Mouse (Mus musculus) megakaryocyte-erythroid progenitor cell, adult 5-6 weeks (primary cell): ENCODE data around the gene Zfp319. TPM values are rescaled to one million over a fixed set of nuclear protein-coding genes. Genes with fewer than 3 reads are reported as not detected.

Source experiments
- ATAC-seq: replicated peaks from 2 replicates; pipeline ENCODE4 v1.8.0; 2016; ENCODE audit warnings: mild to moderate bottlenecking, inconsistent platforms; ENCODE audit not compliant: severe bottlenecking, poor library complexity, low FRiP score, low TSS enrichment
- total RNA-seq, 2 experiments: library from RNA; stranded (forward) in 1 of 2; stranded (reverse) in 1 of 2; fragments of 200-1000, 215-1000 nt in 1 of 2; fragments of >200 nt in 1 of 2; fragmentation: Nextera tagmentation in 1 of 2; gene quantifications; 2 replicates each; pipeline ENCODE4 v1.2.3; 2014 to 2017

Zfp319 gene
- total RNA-seq, 2 experiments from 2014 or later = 1.7 to 1.8 TPM

- ATAC-seq = no peak
Measured at GRCm38 (mm10) chr8:95314707-95315106, 17.0 kb downstream of the Zfp319 start.

DNA sequence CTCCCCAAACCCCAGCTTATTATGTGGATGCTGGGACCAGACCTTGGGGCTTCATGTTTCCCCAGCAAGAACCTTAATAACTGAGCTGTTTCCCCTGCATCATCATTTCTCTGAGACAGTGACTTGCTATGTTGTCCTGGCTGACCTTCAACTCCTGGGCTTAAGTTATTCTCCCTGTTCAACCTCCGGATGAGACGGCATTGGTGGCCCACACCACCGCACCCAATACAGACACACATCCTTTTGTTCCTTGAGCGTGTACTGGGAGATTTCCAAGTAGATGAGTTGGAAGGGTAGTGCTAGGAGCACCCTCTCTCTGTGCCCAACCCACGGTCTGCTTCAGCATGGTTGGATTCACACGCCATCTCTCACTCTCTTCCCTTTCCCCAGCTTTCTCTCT, 17.9 kb downstream of the Zfp319 start:
- no peak for ATAC-seq

DNA sequence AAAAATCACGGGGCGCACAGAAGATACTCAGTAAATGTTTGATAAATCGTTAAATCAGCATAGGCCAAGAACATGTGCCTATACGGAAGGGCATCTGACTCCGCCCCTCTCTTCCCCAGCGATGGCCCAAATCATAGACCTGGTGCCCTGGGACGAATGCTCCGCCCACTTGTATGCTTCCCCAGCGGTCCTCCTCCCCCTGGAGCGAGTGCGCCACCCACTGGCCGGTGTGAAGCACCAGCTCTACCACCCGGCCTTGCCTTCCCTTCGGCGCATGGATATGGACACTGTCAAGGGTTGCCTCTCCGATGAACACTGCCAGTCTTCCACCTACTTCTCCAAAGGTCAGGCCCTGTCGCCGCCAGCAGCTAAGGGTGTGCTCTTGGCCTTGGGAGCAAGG, 18.9 kb downstream of the Zfp319 start:
- peak; percentile 45 for ATAC-seq

- no peak for ATAC-seq
Measured at GRCm38 (mm10) chr8:95310342-95310970, 21.3 kb downstream of the Zfp319 start, which contains the start of gene Tepp. Gene Tepp, plus strand, starts transcription at chr8:95310566.

DNA sequence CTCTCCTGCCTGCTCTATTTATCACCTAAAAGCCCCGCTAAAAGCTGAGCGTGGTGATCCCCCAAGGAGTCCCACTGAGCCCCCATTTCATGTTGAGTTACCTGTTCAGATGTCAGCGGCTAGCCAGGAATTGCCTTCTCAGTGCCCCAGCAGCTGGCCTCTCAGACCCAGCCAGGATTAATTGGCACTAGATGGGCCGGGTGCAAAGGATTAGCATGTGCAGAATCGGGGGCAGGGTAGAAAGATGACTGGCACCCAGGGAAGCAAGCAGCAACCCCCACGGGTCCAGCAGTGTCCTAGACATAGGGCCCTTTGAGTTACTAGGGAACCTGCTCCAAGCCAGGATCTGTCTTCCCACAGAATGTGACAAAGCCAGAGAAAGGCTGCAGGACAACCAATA, 25.3 kb downstream of the Zfp319 start, which contains the start of gene Cngb1:
TSS of gene Cngb1 (minus strand) at position 155 of the 400 bp plus-strand sequence.
- ATAC-seq = no peak

DNA sequence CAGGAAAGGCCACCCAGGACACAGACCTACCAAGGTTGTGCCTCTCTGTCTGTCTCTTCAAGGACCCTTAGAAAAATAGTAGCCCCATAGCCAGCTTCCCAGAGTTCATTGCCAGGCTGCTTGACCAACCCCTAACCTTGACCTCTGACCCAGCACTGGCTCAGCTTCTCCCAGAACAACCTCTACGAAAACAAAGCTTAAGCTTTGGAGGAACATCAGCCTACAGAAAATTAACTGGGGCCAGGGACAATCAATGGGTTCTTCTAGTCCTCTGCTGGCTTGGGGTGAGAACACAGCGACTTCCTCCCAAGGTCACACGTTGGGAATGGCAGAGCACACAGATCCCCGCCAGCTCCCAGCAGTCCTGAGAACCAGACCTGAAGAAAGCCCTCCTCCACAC, 26.2 kb downstream of the Zfp319 start:
- no peak for ATAC-seq

GRCm38 (mm10) chr8:95302410-95302809, 29.3 kb downstream of the Zfp319 start:
- ATAC-seq = peak; percentile 77

DNA sequence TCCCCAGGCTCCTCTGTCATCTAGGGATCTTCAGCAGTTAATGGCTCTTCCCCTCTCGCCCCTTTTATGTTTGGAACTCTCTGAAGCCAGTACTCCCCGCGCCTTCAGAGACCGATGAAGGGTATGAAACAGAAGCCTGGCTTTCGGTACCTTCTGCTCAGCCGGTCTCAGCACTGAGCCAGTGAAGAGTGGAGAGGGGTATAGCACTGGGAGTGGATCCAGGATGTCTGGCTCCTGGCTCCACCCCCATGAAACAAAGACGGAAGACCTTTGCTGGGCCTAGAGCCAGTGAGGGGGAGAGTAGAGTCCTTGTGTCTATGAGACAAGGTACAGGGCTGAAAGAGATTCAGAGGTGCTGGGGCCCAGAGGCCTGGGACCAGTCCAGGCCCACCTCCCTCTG, 37.9 kb downstream of the Zfp319 start:
- peak; percentile 69 for ATAC-seq

GRCm38 (mm10) chr8:95293172-95293571, 38.6 kb downstream of the Zfp319 start:
- peak; percentile 69 for ATAC-seq

- ATAC-seq = no peak
Measured at GRCm38 (mm10) chr8:95289066-95289650, 42.6 kb downstream of the Zfp319 start.

- no peak for ATAC-seq
Measured at GRCm38 (mm10) chr8:95281493-95281892, 50.3 kb downstream of the Zfp319 start.

Other genes starting within 250 kb of the Zfp319 start
- gene Kifc3, start 129.1 kb downstream of the Zfp319 start, total RNA-seq (2014; fragmentation: Nextera tagmentation) = 0.99 TPM in 1 of 2 replicates, not detected in the other
- gene Kifc3, start 129.1 kb downstream of the Zfp319 start, total RNA-seq (2017) = 0.61 and 1.4 TPM in 2 replicates
- gene Cngb1, start 25.4 kb downstream of the Zfp319 start, total RNA-seq (2014; fragmentation: Nextera tagmentation) = 0.47 and 0.72 TPM in 2 replicates
- gene Cngb1, start 25.4 kb downstream of the Zfp319 start, total RNA-seq (2017) = 0.19 and 11.8 TPM in 2 replicates
- gene Tepp, start 21.4 kb downstream of the Zfp319 start, total RNA-seq (2014; fragmentation: Nextera tagmentation) = not detected in 2 replicates
- not detected in 2 replicates for gene Tepp, start 21.4 kb downstream of the Zfp319 start, total RNA-seq (2017)
- 12.3 and 16.9 TPM in 2 replicates for gene Usb1, start 334 bp upstream of the Zfp319 start, total RNA-seq (2014; fragmentation: Nextera tagmentation)
- gene Usb1, start 334 bp upstream of the Zfp319 start, total RNA-seq (2017) = 5.1 and 9.4 TPM in 2 replicates
- 0.20 TPM in 1 of 2 replicates, not detected in the other for gene Mmp15, start 20.3 kb upstream of the Zfp319 start, total RNA-seq (2014; fragmentation: Nextera tagmentation)
- gene Mmp15, start 20.3 kb upstream of the Zfp319 start, total RNA-seq (2017) = 0.11 and 0.28 TPM in 2 replicates
- 53.9 and 69.9 TPM in 2 replicates for gene Cfap20, start 102.9 kb upstream of the Zfp319 start, total RNA-seq (2014; fragmentation: Nextera tagmentation)
- gene Cfap20, start 102.9 kb upstream of the Zfp319 start, total RNA-seq (2017) = 64.6 and 71.3 TPM in 2 replicates
- gene Csnk2a2, start 158.1 kb upstream of the Zfp319 start, total RNA-seq (2014; fragmentation: Nextera tagmentation) = 60.1 and 77.7 TPM in 2 replicates
- 32.9 and 43.0 TPM in 2 replicates for gene Csnk2a2, start 158.1 kb upstream of the Zfp319 start, total RNA-seq (2017)
- gene Ccdc113, start 202.1 kb upstream of the Zfp319 start, total RNA-seq (2014; fragmentation: Nextera tagmentation) = not detected in 2 replicates
- not detected in 2 replicates for gene Ccdc113, start 202.1 kb upstream of the Zfp319 start, total RNA-seq (2017)
- gene Prss54, start 244.4 kb upstream of the Zfp319 start, total RNA-seq (2014; fragmentation: Nextera tagmentation) = not detected in 2 replicates
- gene Prss54, start 244.4 kb upstream of the Zfp319 start, total RNA-seq (2017) = not detected in 2 replicates